Mouse (Mus musculus) urinary bladder, postnatal 14 days (tissue): ENCODE data around the gene Trip12.

Source experiments
- DNase-seq: peaks from one replicate; pipeline ENCODE4 v3.0.0; 2021; ENCODE audit warnings: low spot score

Trip12 gene

GRCm38 (mm10) chr1:84795335-84795734 lies 45.0 kb downstream of the Trip12 start:
- DNase-seq = no peak

GRCm38 (mm10) chr1:84791393-84791792 lies 48.9 kb downstream of the Trip12 start:
- no peak for DNase-seq

GRCm38 (mm10) chr1:84780630-84781029 lies 59.7 kb downstream of the Trip12 start:
- no peak for DNase-seq

GRCm38 (mm10) chr1:84777455-84777854 lies 62.9 kb downstream of the Trip12 start:
- no peak for DNase-seq

GRCm38 (mm10) chr1:84758843-84759242 lies 81.5 kb downstream of the Trip12 start:
- DNase-seq = no peak

GRCm38 (mm10) chr1:84742156-84742555 lies 98.2 kb downstream of the Trip12 start:
- DNase-seq = no peak

- no peak for DNase-seq
Observed at GRCm38 (mm10) chr1:84740080-84740479, 100.2 kb downstream of the Trip12 start.

GRCm38 (mm10) chr1:84737097-84737496 lies 103.2 kb downstream of the Trip12 start:
- DNase-seq = no peak

GRCm38 (mm10) chr1:84733799-84734198 lies 106.5 kb downstream of the Trip12 start:
- no peak for DNase-seq

GRCm38 (mm10) chr1:84731763-84732162 lies 108.6 kb downstream of the Trip12 start:
- no peak for DNase-seq

- DNase-seq = no peak
Observed at GRCm38 (mm10) chr1:84722841-84723240, 117.5 kb downstream of the Trip12 start.

GRCm38 (mm10) chr1:84722371-84722770 lies 117.9 kb downstream of the Trip12 start:
- no peak for DNase-seq

- no peak for DNase-seq
Observed at GRCm38 (mm10) chr1:84721942-84722341, 118.4 kb downstream of the Trip12 start.

GRCm38 (mm10) chr1:84709810-84710785 lies 130.2 kb downstream of the Trip12 start:
- DNase-seq = no peak

- no peak for DNase-seq
Observed at GRCm38 (mm10) chr1:84709406-84709805, 130.9 kb downstream of the Trip12 start.

GRCm38 (mm10) chr1:84700254-84700653 lies 140.1 kb downstream of the Trip12 start:
- DNase-seq = no peak

GRCm38 (mm10) chr1:84697136-84697535 lies 143.2 kb downstream of the Trip12 start:
- peak; percentile 18 for DNase-seq

GRCm38 (mm10) chr1:84695517-84696411 lies 144.6 kb downstream of the Trip12 start, which contains the start of gene Dner:
Dner (minus strand) TSS chr1:84696221.
- DNase-seq = peak; percentile 81

- DNase-seq = no peak
Observed at GRCm38 (mm10) chr1:84694688-84695474, 145.4 kb downstream of the Trip12 start.

GRCm38 (mm10) chr1:84677910-84678309 lies 162.4 kb downstream of the Trip12 start:
- no peak for DNase-seq
